Mouse (Mus musculus) retina, embryonic 14.5 days (tissue): ENCODE data around the gene Galnt7.

ENCODE experiments used
- DNase-seq: peaks from one replicate; pipeline ENCODE4 v3.0.0-alpha.2; 2015; ENCODE audit warnings: low spot score

Gene Galnt7

DNA sequence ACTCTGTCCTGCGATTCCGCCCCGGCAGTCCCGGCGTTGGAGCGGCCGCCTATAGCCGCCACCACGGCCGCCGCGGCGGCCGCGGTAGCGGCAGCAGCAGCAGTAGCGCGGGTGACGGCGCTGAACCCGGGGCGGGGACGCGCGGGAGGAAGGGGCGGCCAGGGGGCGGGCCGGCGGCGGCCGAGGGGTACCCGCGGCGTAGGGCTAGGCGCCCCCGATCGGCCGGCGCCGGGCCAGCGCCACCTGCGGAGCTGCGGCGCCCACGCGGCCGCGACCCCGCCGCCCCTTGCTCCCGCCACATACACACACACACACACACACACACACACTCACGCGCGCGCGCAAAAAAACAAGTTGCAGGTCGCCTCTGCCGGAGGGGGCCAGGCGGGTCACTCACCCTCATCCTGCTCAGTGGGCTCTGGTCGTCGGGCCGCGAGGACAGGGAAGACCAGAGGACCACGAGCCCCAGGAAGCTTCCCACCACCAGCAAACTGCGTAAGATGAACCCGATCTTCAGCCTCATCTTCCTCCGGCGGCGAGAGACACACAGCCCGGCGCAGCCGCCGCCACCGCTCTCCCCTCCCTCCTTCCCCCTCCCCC is at the start of gene Galnt7:
Galnt7 (minus strand) TSS at position 577 of the 600 bp plus-strand sequence.
- peak; percentile 76 for DNase-seq

- DNase-seq: peak; percentile 34
Observed at GRCm38 (mm10) chr8:57688633-57689032, 35.8 kb upstream of the Galnt7 start.

- DNase-seq: no peak
Observed at GRCm38 (mm10) chr8:57685803-57686202, 33.0 kb upstream of the Galnt7 start.

- peak; percentile 23 for DNase-seq
Observed at GRCm38 (mm10) chr8:57680044-57680443, 27.2 kb upstream of the Galnt7 start.

DNA sequence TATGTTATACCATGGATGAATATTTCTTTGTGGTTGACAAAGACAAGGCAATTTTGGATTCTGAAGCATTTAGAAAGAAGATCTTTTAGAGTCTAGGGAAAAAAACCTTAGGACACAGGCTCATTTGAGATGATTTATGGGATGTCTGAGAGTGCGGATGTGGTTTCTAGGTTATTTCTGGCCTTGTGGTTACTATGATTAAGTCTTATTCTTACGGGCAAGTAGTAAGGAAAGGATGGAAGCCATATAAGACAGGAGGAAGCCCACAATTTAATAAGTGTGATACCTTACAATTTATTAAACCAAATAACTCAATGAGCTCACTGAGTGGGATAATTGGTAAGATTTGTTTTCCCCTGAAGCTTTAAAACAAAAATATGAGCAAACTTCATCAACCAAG is 11.3 kb upstream of the Galnt7 start:
- no peak for DNase-seq

GRCm38 (mm10) chr8:57660019-57660418 is 7.2 kb upstream of the Galnt7 start:
- DNase-seq: no peak

- DNase-seq: peak; percentile 92
Observed at GRCm38 (mm10) chr8:57656446-57656845, 3.6 kb upstream of the Galnt7 start.

DNA sequence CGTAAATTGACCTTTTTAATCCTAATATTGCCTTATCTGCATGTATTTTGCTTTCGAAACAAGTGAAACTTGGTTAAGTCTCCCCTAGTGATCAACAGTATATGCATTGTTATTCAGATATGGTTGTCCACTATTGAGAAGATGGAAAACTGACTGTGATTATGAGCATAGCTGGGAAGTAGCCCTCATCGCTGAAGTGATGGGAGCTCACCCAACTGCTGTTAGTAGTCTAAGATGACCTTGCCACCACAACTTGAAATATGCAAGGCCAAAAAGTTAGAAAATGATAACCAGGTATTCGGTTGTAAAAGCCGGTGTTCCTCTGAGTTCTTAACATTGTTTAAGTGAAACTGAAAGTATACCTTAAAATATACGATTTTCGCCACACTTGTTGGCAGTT is 1.3 kb upstream of the Galnt7 start:
- no peak for DNase-seq

- no peak for DNase-seq
Observed at GRCm38 (mm10) chr8:57653768-57654125, 915 bp upstream of the Galnt7 start.

DNA sequence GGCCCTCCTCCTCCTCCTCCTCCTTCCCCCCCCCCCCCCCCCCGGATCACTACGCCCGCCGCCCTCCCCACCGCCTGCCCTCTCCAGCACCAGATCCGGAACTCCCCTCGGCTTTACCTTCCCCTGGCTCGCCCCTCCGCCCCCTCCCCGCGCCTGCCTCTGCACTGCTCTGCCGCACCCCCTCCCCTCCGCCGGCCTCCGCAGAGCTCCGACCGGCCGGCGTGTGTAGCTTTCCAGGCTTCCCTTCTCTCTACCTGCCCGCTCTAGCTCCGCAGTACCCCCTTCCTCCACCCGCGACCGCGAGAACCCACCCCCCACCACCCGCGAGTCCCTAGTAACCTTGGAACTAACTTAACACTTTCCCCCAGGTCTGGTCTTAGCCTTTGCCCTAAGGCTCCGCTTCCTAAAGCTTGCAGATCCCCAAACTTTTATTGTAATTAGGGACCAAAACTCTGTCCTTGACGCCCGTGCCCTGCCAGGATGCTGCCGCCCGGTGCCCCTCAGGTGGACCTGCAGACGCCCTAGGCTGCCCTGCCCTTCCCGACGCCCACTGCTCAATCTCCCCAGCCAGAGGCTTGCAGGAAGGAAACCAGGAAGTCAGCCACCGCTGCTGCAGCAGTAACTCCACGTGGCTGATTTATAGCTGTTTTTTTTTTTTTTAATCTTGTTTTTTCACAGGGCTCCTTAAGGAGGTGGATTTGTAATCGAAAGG is 380 bp upstream of the Galnt7 start:
- DNase-seq: peak; percentile 75

- DNase-seq: peak; percentile 72
Observed at GRCm38 (mm10) chr8:57651689-57652455, 960 bp downstream of the Galnt7 start.

DNA sequence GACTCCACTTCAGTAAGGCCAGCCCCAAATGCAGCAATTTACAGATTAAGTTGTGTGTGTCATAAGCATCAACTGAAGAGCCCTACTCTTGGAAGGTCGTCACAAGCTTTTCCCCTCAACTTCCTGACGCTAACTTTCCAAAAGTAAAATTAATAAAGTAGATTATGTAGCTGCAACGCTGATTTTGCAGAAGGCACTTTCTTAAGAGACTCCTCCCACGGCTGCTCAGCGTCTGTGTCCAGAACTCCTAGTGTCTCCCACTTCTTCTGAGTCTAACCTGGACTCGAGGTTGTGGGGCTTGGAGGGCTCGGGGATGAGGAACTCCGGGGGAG is 1.5 kb downstream of the Galnt7 start:
- no peak for DNase-seq

- no peak for DNase-seq
Observed at GRCm38 (mm10) chr8:57650216-57650615, 2.6 kb downstream of the Galnt7 start.

DNA sequence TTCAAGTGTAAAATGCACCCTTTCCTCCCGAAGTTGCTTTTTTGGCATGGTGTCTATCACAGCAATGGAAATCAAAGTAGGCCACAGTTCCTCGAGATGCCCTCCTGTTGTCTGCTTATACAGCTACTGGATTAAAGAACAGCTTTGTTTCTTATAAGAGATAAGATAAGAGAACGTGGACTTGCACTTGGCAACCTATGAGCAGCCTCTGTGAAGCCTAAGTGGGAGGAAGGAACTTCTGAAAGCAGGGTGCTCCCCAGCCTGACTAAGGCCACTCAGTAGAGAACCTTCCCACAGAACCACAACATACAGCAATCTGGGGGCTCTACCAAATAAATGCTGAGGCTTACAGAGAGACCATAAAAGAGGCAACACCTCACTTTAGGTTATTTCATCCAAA is 5.3 kb downstream of the Galnt7 start:
- no peak for DNase-seq

DNA sequence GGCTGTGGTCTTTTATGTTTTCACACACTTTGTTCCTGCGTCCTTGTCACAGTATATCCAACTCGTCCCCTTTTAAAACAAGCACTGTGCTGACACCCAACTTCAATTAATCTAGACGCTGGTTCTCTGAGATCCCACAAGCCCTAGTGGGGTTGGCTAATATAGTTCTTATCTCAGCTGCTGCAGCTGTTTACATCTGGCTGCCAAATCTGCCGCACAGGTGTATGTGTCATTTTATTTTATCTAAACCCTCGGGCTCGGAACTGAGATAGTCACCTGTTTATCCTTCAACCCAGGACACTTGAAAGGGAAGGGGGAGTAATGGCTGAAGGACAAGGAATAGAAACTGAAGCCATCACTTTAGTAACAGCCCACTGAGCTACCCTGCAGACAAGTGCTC is 8.6 kb downstream of the Galnt7 start:
- no peak for DNase-seq

DNA sequence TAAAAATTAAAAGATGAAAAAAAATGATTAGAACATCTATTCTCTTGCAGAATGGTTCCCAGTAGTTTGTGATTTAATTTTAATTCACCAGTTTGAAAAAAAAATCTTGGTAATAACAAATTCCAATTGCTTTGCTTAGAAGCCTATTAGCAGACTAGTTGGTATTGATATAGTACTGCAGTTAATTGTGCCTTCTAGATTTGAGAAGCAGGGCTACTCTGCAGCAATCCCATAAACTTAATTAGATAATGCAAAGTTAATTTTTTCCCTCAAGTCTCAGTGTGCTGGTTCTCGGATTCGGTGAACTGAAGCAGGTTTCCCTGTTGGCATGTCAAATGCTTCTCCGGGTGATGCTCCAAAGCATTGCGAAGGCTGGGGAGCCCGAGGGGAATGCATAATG is 10.1 kb downstream of the Galnt7 start:
- no peak for DNase-seq

GRCm38 (mm10) chr8:57638925-57639324 is 13.9 kb downstream of the Galnt7 start:
- no peak for DNase-seq

GRCm38 (mm10) chr8:57637599-57638280 is 15.1 kb downstream of the Galnt7 start:
- DNase-seq: no peak

- no peak for DNase-seq
Observed at GRCm38 (mm10) chr8:57636698-57637097, 16.1 kb downstream of the Galnt7 start.

DNA sequence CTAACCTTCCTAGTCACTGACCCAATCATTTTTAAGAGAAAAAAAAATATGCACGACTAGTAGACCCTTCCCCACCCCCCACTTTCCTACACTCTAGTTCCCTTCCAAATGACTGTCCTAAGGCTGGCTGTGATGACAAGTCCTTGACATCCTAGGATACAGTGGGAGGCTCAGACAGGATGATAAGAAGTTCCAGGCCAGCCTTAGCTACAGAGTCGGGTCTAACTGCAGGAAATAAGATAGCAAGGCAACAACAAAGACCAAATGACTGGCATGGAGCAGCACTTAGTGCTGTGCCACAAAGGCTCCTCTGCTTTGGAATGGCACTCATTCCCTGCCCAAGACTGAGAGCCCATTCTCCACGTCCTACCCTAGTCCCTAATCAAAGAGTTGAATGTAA is 16.6 kb downstream of the Galnt7 start:
- no peak for DNase-seq

DNA sequence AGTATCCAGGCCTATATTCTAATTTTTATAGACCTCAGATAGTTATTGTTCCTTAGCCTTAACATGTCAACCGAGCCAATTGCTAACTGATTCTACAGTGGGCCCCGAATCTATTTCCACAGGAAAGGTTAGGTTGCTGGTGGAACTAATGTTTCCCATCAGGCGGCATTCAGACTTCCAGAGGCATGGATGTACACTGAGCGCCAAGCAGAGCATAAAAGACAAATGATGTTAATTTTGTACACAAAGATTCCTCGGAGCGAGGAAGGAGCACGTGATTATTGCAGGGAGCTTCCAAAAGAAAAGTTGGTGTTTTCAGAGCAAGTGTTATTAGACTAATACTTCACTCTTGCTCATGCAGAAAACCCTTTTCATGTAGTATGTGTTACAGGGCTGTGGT is 21.1 kb downstream of the Galnt7 start:
- DNase-seq: no peak

DNA sequence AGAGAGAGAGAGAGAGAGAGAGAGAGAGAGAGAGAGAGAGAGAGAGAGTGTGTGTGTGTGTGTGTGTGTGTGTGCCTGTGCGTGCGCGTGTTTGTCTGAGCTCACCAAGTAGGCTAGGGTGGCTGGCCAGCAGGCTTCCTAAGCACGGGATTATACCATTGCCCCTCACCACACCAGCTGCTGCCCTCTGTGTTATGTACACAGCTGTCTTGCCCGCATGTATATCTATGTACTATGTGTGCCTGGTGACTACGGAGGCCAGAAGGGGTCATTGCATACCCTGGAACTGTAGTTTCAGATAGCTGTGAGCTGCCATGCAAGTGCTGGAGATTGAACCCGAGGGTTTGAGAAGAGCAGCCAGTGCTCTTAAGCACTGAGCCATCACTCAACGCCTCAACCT is 22.7 kb downstream of the Galnt7 start:
- no peak for DNase-seq
